Mouse (Mus musculus) C2C12 (cell line): ENCODE results near the gene Lmo1. TPM values are rescaled to one million over a fixed set of nuclear protein-coding genes. Genes with fewer than 3 reads are reported as not detected.

ENCODE experiments used
- H3K27me3 ChIP-seq: one replicate; pipeline ENCODE4 v1.6.1; 2011; ENCODE audit not compliant: control insufficient read depth, insufficient read depth, insufficient read length
- H3K36me3 ChIP-seq: one replicate; pipeline ENCODE4 v1.6.1; 2011; ENCODE audit not compliant: control insufficient read depth, insufficient read depth
- H3K4me3 ChIP-seq: one replicate; pipeline ENCODE4 v1.5.1; 2011; ENCODE audit warnings: mild to moderate bottlenecking, control low read depth; ENCODE audit not compliant: poor library complexity, insufficient read depth, severe bottlenecking
- H3K79me2 ChIP-seq: one replicate; pipeline ENCODE4 v1.6.1; 2011; ENCODE audit not compliant: control insufficient read depth, insufficient read depth
- H3K79me3 ChIP-seq: one replicate; pipeline ENCODE4 v1.6.1; 2011; ENCODE audit warnings: low read depth, control low read depth
- H3ac ChIP-seq: one replicate; pipeline ENCODE3; 2011; ENCODE audit warnings: low read depth; ENCODE audit not compliant: control insufficient read depth, insufficient read length
- CEBPB ChIP-seq: IDR thresholded peaks from one replicate; pipeline ENCODE4 v1.6.1; 2011; ENCODE audit warnings: low read depth, mild to moderate bottlenecking, control low read depth, moderate library complexity
- CTCF ChIP-seq: IDR thresholded peaks from one replicate; pipeline ENCODE4 v1.5.1; 2011; ENCODE audit not compliant: control insufficient read depth, insufficient read depth, insufficient read length
- FOSL1 ChIP-seq: IDR thresholded peaks from one replicate; pipeline ENCODE4 v1.8.0; 2011; ENCODE audit warnings: mild to moderate bottlenecking, low read length; ENCODE audit not compliant: poor library complexity, insufficient read depth, severe bottlenecking
- MAX ChIP-seq: IDR thresholded peaks from one replicate; pipeline ENCODE4 v1.6.1; 2011; ENCODE audit warnings: mild to moderate bottlenecking, control low read depth
- MYOD1 ChIP-seq: IDR thresholded peaks from one replicate; pipeline ENCODE4 v1.6.1; 2011; ENCODE audit warnings: low read depth; ENCODE audit not compliant: control insufficient read depth, insufficient read length
- MYOG ChIP-seq: IDR thresholded peaks from one replicate; pipeline ENCODE4 v1.6.1; 2011; ENCODE audit not compliant: control insufficient read depth, insufficient read length; ENCODE audit errors: extremely low read depth
- USF1 ChIP-seq: IDR thresholded peaks from one replicate; pipeline ENCODE4 v1.6.1; 2011; ENCODE audit warnings: low read depth, mild to moderate bottlenecking, control low read depth, moderate library complexity
- long read RNA-seq, 2 experiments: library from polyadenylated mRNA; unstranded; transcript quantifications; one replicate each; pipeline ENCODE4 v2.0.0; 2019 to 2020
- polyA plus RNA-seq: library from polyadenylated mRNA; unstranded; fragments of >200 nt; fragmentation: generic; extraction: Trizol; gene quantifications from one replicate; pipeline ENCODE4 v1.2.1, GENCODE M21; 2012; ENCODE audit warnings: missing spikeins

The Lmo1 gene
- polyA plus RNA-seq, result 0.09 TPM
- long read RNA-seq, experiment 1, transcript Lmo1-202 (4 exons, 912 nt), result major isoform, 22 of 25 reads
- long read RNA-seq, experiment 1, partial matches to known transcripts, result 3 of 25 reads
- long read RNA-seq, experiment 1, other reads (novel, unspliced or antisense), result 0 of 25 reads
- long read RNA-seq, experiment 2, transcript Lmo1-202 (4 exons, 912 nt), result major isoform, 10 of 10 reads
- long read RNA-seq, experiment 2, partial matches to known transcripts, result 0 of 10 reads
- long read RNA-seq, experiment 2, other reads (novel, unspliced or antisense), result 0 of 10 reads

- Histone ChIP-seq H3K4me3 (no peak within 1 kb of the TSS), H3K79me3 (no peaks in the 10 kb centered on the region), H3K27me3 (peaks cover 13% of the 10 kb centered on the region), H3K36me3 (no peaks in the 10 kb centered on the region), H3ac (no peak within 1 kb of the TSS), H3K79me2 (no peaks in the 10 kb centered on the region)
- no peak for TF ChIP-seq CTCF
- TF ChIP-seq CEBPB, result no peak
- TF ChIP-seq USF1, result no peak
- no peak for TF ChIP-seq MYOG
- no peak for TF ChIP-seq FOSL1
- TF ChIP-seq MAX, result no peak
- no peak for TF ChIP-seq MYOD1
Observed at GRCm38 (mm10) chr7:109174949-109175669, at the start of gene Lmo1. Gene Lmo1 (minus strand): TSS chr7:109175207.

DNA sequence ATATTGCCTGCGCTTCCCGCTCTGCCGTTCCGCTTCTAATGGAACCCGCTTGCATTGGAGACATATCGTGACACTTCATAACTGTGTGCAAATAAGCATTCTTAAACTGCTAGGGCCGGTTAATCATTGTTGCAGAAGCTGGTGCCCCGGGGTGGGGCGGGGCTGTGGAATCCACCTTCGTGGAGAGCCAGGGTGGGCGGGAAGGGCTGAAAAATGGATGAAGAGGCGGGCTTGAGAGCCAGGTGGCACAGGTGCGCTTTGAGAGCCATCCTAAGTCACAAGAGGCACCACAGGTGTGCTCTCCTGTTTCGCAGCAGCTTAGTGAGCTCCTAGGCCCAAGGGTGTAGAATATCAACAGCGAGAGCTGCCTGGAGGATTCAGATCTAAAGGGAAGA is 46.7 kb upstream of the Lmo1 start:
- TF ChIP-seq USF1 (no peak), CEBPB (no peak), MAX (no peak), MYOD1 (no peak), FOSL1 (no peak), MYOG (no peak), CTCF (no peak)
- Histone ChIP-seq H3K36me3 (no peaks in the 10 kb centered on the region), H3K79me2 (no peaks in the 10 kb centered on the region), H3K4me3 (no peak overlapping the region), H3K27me3 (no peaks in the 10 kb centered on the region), H3K79me3 (no peaks in the 10 kb centered on the region), H3ac (no peak overlapping the region)

GRCm38 (mm10) chr7:109220766-109221715 is 46.0 kb upstream of the Lmo1 start:
- no peaks in the 10 kb centered on the region for H3K36me3 ChIP-seq
- H3K4me3 ChIP-seq, result no peak overlapping the region
- no peaks in the 10 kb centered on the region for H3K79me3 ChIP-seq
- no peak overlapping the region for H3ac ChIP-seq
- H3K79me2 ChIP-seq, result no peaks in the 10 kb centered on the region
- no peak for TF ChIP-seq MAX
- TF ChIP-seq CTCF, result no peak
- no peak for TF ChIP-seq FOSL1
- no peak for TF ChIP-seq CEBPB
- TF ChIP-seq MYOD1, result no peak
- TF ChIP-seq USF1, result no peak
- no peak for TF ChIP-seq MYOG
- no peaks in the 10 kb centered on the region for H3K27me3 ChIP-seq

- H3ac ChIP-seq, result no peak overlapping the region
- H3K79me2 ChIP-seq, result no peaks in the 10 kb centered on the region
- H3K36me3 ChIP-seq, result no peaks in the 10 kb centered on the region
- H3K79me3 ChIP-seq, result no peaks in the 10 kb centered on the region
- no peak overlapping the region for H3K4me3 ChIP-seq
- TF ChIP-seq MYOG (no peak), MYOD1 (no peak), CTCF (no peak), CEBPB (no peak), FOSL1 (no peak), USF1 (no peak), MAX (no peak)
- H3K27me3 ChIP-seq, result no peaks in the 10 kb centered on the region
Observed at GRCm38 (mm10) chr7:109220026-109220425, 45.0 kb upstream of the Lmo1 start.

DNA sequence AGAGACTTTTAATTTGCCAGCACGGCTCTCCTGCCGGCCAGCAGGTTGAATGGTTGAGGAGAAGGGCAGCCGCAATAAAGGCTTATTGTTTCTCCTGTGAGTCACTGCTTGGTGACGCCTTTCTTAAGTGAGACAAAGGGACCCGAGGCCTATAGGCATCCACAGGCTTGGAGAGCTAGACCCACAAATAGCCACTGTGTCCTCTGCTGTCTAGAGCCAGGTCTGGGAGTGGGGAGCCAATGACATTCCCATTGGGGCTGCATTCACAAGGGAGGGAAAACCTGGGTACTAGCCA is 43.9 kb upstream of the Lmo1 start:
- Histone ChIP-seq H3K79me2 (no peaks in the 10 kb centered on the region), H3K36me3 (no peaks in the 10 kb centered on the region), H3ac (no peak overlapping the region), H3K79me3 (no peaks in the 10 kb centered on the region), H3K27me3 (no peaks in the 10 kb centered on the region), H3K4me3 (no peak overlapping the region)
- TF ChIP-seq MAX, result no peak
- TF ChIP-seq MYOG, result no peak
- no peak for TF ChIP-seq CTCF
- no peak for TF ChIP-seq USF1
- no peak for TF ChIP-seq CEBPB
- TF ChIP-seq FOSL1, result no peak
- TF ChIP-seq MYOD1, result no peak
